9 mouse cellular contexts compared by ENCODE assay signal in genomic region chr1:72439146-72439545, GRCm38 (mm10).
A peak's percentile ranks its signal among the peaks of the same experiment; 100 is the strongest.
DNase-seq lines count a peak whose midpoint lies in the region; ATAC-seq lines count a peak whose summit lies in the region.
"Had no signal": no experiment of that assay in that cellular context is flagged by ENCODE, and none has a peak within 500 bp of the region (broad histone marks: within the 10 kb centered on the region; RNA-seq: fewer than 3 reads in every experiment).

No protein-coding gene starts in this region.

- no peaks in the 10 kb centered on the region for H3K27me3 ChIP-seq in neural tube, embryonic 15.5 days (replicated peaks)
- H3K27me3 ChIP-seq: liver, embryonic 13.5 days had no signal

- H3K9ac ChIP-seq in neural tube, embryonic 15.5 days (replicated peaks), result no peak overlapping the region
- H3K9ac ChIP-seq: liver, embryonic 13.5 days had no signal

- ATAC-seq in cerebellum, adult (ENCODE audit: insufficient number of reproducible peaks, low FRiP score, low TSS enrichment), result peak; percentile 76
- ATAC-seq in neural tube, embryonic 15.5 days (ENCODE audit: low FRiP score), result peak; percentile 66; the same call in 1 of the 2 replicates

- no peak overlapping the region for H3K4me2 ChIP-seq in neural tube, embryonic 15.5 days
- H3K4me2 ChIP-seq: liver, embryonic 13.5 days had no signal

- WGBS in neural tube, embryonic 15.5 days, result 41% methylated on average over 8 of the region's 8 CpGs

- DNase-seq in heart, postnatal 14 days, result peak; percentile 9 to 11
- DNase-seq in heart, adult 11 months, result no peak
- peak; percentile 25 for DNase-seq in gastrocnemius, postnatal 14 days
- no peak for DNase-seq in embryo, embryonic 10.5 days (ENCODE audit: low spot score)
- no peak for DNase-seq in ovary, adult 18-20 months (ENCODE audit: low spot score)
- no peak for DNase-seq in ovary, postnatal 10 days (ENCODE audit: low spot score)
- DNase-seq: liver, embryonic 13.5 days had no signal

- intact Hi-C loops in heart, postnatal 14 days (cut with DNase I), result no loop called here
- intact Hi-C loops in gastrocnemius, postnatal 14 days (cut with DNase I; ENCODE audit: low total_unique reads), result no loop called here

- H3K36me3 ChIP-seq in neural tube, embryonic 15.5 days, result no peaks in the 10 kb centered on the region
- H3K36me3 ChIP-seq: liver, embryonic 13.5 days had no signal

- H3K4me1 ChIP-seq in neural tube, embryonic 15.5 days, result 0 out of 2 replicates have a peak, but pooled peaks cover 4% of the 10 kb centered on the region
- H3K4me1 ChIP-seq: liver, embryonic 13.5 days had no signal

- 0 out of 2 replicates have a peak overlapping the region, but pooled peaks have one; percentile 14 for H3K27ac ChIP-seq in neural tube, embryonic 15.5 days (replicated peaks)
- H3K27ac ChIP-seq: liver, embryonic 13.5 days had no signal

- no peak overlapping the region for H3K4me3 ChIP-seq in neural tube, embryonic 15.5 days (replicated peaks)
- H3K4me3 ChIP-seq: liver, embryonic 13.5 days had no signal

- H3K9me3 ChIP-seq in neural tube, embryonic 15.5 days (replicated peaks), result no peaks in the 10 kb centered on the region
- H3K9me3 ChIP-seq: liver, embryonic 13.5 days had no signal

Comparison
In these comparisons a context has a peak if more than half of its experiments do, and no peak if none do; other contexts are left out.
1. DNase-seq: peak in heart, postnatal 14 days (2 of 2) and gastrocnemius, postnatal 14 days (single experiment); none in heart, adult 11 months (single experiment), embryo, embryonic 10.5 days (single experiment), ovary, adult 18-20 months (single experiment) and ovary, postnatal 10 days (single experiment).